Mouse (Mus musculus) liver, postnatal 0 days (tissue): Measurements from ENCODE around the gene 1500009C09Rik.

Source experiments
- CTCF ChIP-seq: sonication (generic); IDR thresholded peaks from 2 replicates; pipeline ENCODE4 v1.5.1; 2016; ENCODE audit warnings: antibody characterized with exemption, low read depth
- EP300 ChIP-seq: IDR thresholded peaks from 2 replicates; pipeline ENCODE4 v1.6.1; 2016; ENCODE audit warnings: antibody characterized with exemption, low read depth, mild to moderate bottlenecking

GRCm38 (mm10) chr15:82218778-82219666, 33.2 kb upstream of the 1500009C09Rik start:
- no peak for TF ChIP-seq CTCF
- no peak for TF ChIP-seq EP300
